Mouse (Mus musculus): ENCODE results near the gene Cdk14. TPM values are rescaled to one million over a fixed set of nuclear protein-coding genes. Genes with fewer than 3 reads are reported as not detected.

Cdk14 gene
- polyA plus RNA-seq, 1 experiment, result 14.8 TPM

GRCm38 (mm10) chr5:5226966-5227365 is 193.1 kb downstream of the Cdk14 start:
- Histone ChIP-seq H3K9ac (ENCODE audit: low read depth, poor library complexity, severe bottlenecking) (no peak overlapping the region), H3K36me3 (ENCODE audit: control insufficient read depth, insufficient read depth, low read length, poor library complexity, severe bottlenecking) (no peaks in the 10 kb centered on the region), H3K27me3 (ENCODE audit: control insufficient read depth, insufficient read depth, low read length, poor library complexity, severe bottlenecking) (no peaks in the 10 kb centered on the region), H3K4me3 (ENCODE audit: low read depth, low read length) (no peak overlapping the region), H3K27ac (ENCODE audit: insufficient read depth, low read length) (no peak overlapping the region), H3K9me3 (replicated peaks; ENCODE audit: control insufficient read depth, insufficient read depth, low read length, poor library complexity, severe bottlenecking) (no peaks in the 10 kb centered on the region), H3K4me1 (ENCODE audit: control insufficient read depth, insufficient read depth, low read length) (no peaks in the 10 kb centered on the region)
- TF ChIP-seq POLR2A (IDR thresholded peaks at IDR 0.05; ENCODE audit: insufficient read depth, low read length), result no peak
- no peak for TF ChIP-seq EP300 (IDR thresholded peaks at IDR 0.05; ENCODE audit: insufficient read depth, low read depth, low read length)
- TF ChIP-seq CTCF (IDR thresholded peaks at IDR 0.05; ENCODE audit: low read depth, low read length), result no peak

GRCm38 (mm10) chr5:5211780-5212135 is 208.4 kb downstream of the Cdk14 start:
- no peaks in the 10 kb centered on the region for H3K27me3 ChIP-seq (ENCODE audit: control insufficient read depth, insufficient read depth, low read length, poor library complexity, severe bottlenecking)
- no peak overlapping the region for H3K27ac ChIP-seq (ENCODE audit: insufficient read depth, low read length)
- no peak overlapping the region for H3K4me3 ChIP-seq (ENCODE audit: low read depth, low read length)
- no peaks in the 10 kb centered on the region for H3K4me1 ChIP-seq (ENCODE audit: control insufficient read depth, insufficient read depth, low read length)
- no peaks in the 10 kb centered on the region for H3K9me3 ChIP-seq (replicated peaks; ENCODE audit: control insufficient read depth, insufficient read depth, low read length, poor library complexity, severe bottlenecking)
- H3K9ac ChIP-seq (ENCODE audit: low read depth, poor library complexity, severe bottlenecking), result no peak overlapping the region
- TF ChIP-seq POLR2A (IDR thresholded peaks at IDR 0.05; ENCODE audit: insufficient read depth, low read length), result no peak
- no peak for TF ChIP-seq CTCF (IDR thresholded peaks at IDR 0.05; ENCODE audit: low read depth, low read length)
- TF ChIP-seq EP300 (IDR thresholded peaks at IDR 0.05; ENCODE audit: insufficient read depth, low read depth, low read length), result no peak
- H3K36me3 ChIP-seq (ENCODE audit: control insufficient read depth, insufficient read depth, low read length, poor library complexity, severe bottlenecking), result no peaks in the 10 kb centered on the region

GRCm38 (mm10) chr5:5211034-5211779 is 208.9 kb downstream of the Cdk14 start:
- TF ChIP-seq CTCF (IDR thresholded peaks at IDR 0.05; ENCODE audit: low read depth, low read length) (no peak), EP300 (IDR thresholded peaks at IDR 0.05; ENCODE audit: insufficient read depth, low read depth, low read length) (no peak), POLR2A (IDR thresholded peaks at IDR 0.05; ENCODE audit: insufficient read depth, low read length) (no peak)
- no peak overlapping the region for H3K27ac ChIP-seq (ENCODE audit: insufficient read depth, low read length)

GRCm38 (mm10) chr5:5208016-5208415 is 212.1 kb downstream of the Cdk14 start:
- Histone ChIP-seq H3K27ac (ENCODE audit: insufficient read depth, low read length) (no peak overlapping the region), H3K27me3 (ENCODE audit: control insufficient read depth, insufficient read depth, low read length, poor library complexity, severe bottlenecking) (no peaks in the 10 kb centered on the region), H3K36me3 (ENCODE audit: control insufficient read depth, insufficient read depth, low read length, poor library complexity, severe bottlenecking) (no peaks in the 10 kb centered on the region), H3K9ac (ENCODE audit: low read depth, poor library complexity, severe bottlenecking) (no peak overlapping the region), H3K4me3 (ENCODE audit: low read depth, low read length) (no peak overlapping the region), H3K4me1 (ENCODE audit: control insufficient read depth, insufficient read depth, low read length) (no peaks in the 10 kb centered on the region), H3K9me3 (replicated peaks; ENCODE audit: control insufficient read depth, insufficient read depth, low read length, poor library complexity, severe bottlenecking) (no peaks in the 10 kb centered on the region)
- TF ChIP-seq EP300 (IDR thresholded peaks at IDR 0.05; ENCODE audit: insufficient read depth, low read depth, low read length), result no peak
- TF ChIP-seq CTCF (IDR thresholded peaks at IDR 0.05; ENCODE audit: low read depth, low read length), result no peak
- no peak for TF ChIP-seq POLR2A (IDR thresholded peaks at IDR 0.05; ENCODE audit: insufficient read depth, low read length)

More at GRCm38 (mm10) chr5:5211034-5211779, 208.9 kb downstream of the Cdk14 start:
- H3K4me3 ChIP-seq (ENCODE audit: low read depth, low read length), result no peak overlapping the region
- H3K4me1 ChIP-seq (ENCODE audit: control insufficient read depth, insufficient read depth, low read length), result no peaks in the 10 kb centered on the region
- no peaks in the 10 kb centered on the region for H3K27me3 ChIP-seq (ENCODE audit: control insufficient read depth, insufficient read depth, low read length, poor library complexity, severe bottlenecking)
- H3K9me3 ChIP-seq (replicated peaks; ENCODE audit: control insufficient read depth, insufficient read depth, low read length, poor library complexity, severe bottlenecking), result no peaks in the 10 kb centered on the region
- H3K9ac ChIP-seq (ENCODE audit: low read depth, poor library complexity, severe bottlenecking), result no peak overlapping the region
- H3K36me3 ChIP-seq (ENCODE audit: control insufficient read depth, insufficient read depth, low read length, poor library complexity, severe bottlenecking), result no peaks in the 10 kb centered on the region

DNA sequence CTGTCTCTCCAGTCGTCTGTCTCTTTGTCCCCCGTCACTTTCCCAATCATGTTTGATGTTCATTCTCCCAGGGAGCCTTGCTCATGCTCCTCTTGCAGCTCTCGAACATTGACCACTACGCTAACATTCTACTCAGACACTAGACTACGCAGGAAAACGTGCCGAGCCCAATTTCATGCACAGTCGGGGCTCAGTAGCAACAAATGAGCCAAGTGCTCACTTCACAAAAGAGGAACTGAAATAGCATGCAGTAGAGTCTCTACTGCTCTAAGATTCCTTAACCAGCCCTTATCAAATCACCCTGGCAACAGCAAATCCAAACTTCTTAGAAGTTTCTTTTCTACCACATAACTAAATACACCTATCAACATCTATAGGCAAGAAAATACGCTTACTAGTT is 214.1 kb downstream of the Cdk14 start:
- no peaks in the 10 kb centered on the region for H3K27me3 ChIP-seq (ENCODE audit: control insufficient read depth, insufficient read depth, low read length, poor library complexity, severe bottlenecking)
- no peaks in the 10 kb centered on the region for H3K9me3 ChIP-seq (replicated peaks; ENCODE audit: control insufficient read depth, insufficient read depth, low read length, poor library complexity, severe bottlenecking)
- H3K27ac ChIP-seq (ENCODE audit: insufficient read depth, low read length), result no peak overlapping the region
- no peak overlapping the region for H3K4me3 ChIP-seq (ENCODE audit: low read depth, low read length)
- H3K9ac ChIP-seq (ENCODE audit: low read depth, poor library complexity, severe bottlenecking), result no peak overlapping the region
- no peaks in the 10 kb centered on the region for H3K4me1 ChIP-seq (ENCODE audit: control insufficient read depth, insufficient read depth, low read length)
- H3K36me3 ChIP-seq (ENCODE audit: control insufficient read depth, insufficient read depth, low read length, poor library complexity, severe bottlenecking), result no peaks in the 10 kb centered on the region
- TF ChIP-seq POLR2A (IDR thresholded peaks at IDR 0.05; ENCODE audit: insufficient read depth, low read length), result no peak
- TF ChIP-seq EP300 (IDR thresholded peaks at IDR 0.05; ENCODE audit: insufficient read depth, low read depth, low read length), result no peak
- TF ChIP-seq CTCF (IDR thresholded peaks at IDR 0.05; ENCODE audit: low read depth, low read length), result no peak

DNA sequence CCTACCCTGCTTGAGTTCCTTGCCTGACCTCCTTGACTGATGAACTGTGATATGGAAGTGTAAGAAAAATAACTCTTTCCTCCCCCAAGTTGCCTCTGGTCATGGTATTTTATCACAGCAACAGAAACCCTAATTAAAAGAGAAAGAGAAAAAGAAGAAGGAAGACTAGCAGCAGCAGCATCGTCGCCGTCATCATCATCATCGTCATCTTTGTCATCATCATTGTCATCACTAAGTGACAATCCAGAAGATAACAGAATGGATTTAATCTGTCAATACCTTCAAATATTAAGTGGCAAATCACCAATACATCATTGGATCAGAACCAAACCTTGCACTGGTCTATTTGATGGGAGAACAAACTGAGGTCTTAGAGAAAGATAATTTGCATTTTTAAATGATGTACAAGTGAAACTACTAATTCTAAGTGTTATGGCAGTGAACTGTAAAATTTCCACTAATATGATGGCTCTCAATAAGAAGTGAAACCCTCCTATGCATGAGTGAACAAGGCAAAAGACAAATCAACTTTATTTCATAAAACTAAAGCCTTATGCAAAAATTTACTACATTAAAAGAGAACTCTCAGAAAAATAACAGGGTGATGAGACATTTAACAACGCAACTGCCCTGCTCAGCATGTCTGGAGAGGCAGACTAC is 225.4 kb downstream of the Cdk14 start:
- H3K4me1 ChIP-seq (ENCODE audit: control insufficient read depth, insufficient read depth, low read length), result no peaks in the 10 kb centered on the region
- H3K36me3 ChIP-seq (ENCODE audit: control insufficient read depth, insufficient read depth, low read length, poor library complexity, severe bottlenecking), result no peaks in the 10 kb centered on the region
- no peaks in the 10 kb centered on the region; the same call in 1 of the 2 replicates for H3K27me3 ChIP-seq (ENCODE audit: control insufficient read depth, insufficient read depth, low read length, poor library complexity, severe bottlenecking)
- TF ChIP-seq POLR2A (IDR thresholded peaks at IDR 0.05; ENCODE audit: insufficient read depth, low read length) (no peak), CTCF (IDR thresholded peaks at IDR 0.05; ENCODE audit: low read depth, low read length) (no peak), EP300 (IDR thresholded peaks at IDR 0.05; ENCODE audit: insufficient read depth, low read depth, low read length) (no peak)
- H3K9ac ChIP-seq (ENCODE audit: low read depth, poor library complexity, severe bottlenecking), result no peak overlapping the region
- H3K9me3 ChIP-seq (replicated peaks; ENCODE audit: control insufficient read depth, insufficient read depth, low read length, poor library complexity, severe bottlenecking), result no peaks in the 10 kb centered on the region
- H3K27ac ChIP-seq (ENCODE audit: insufficient read depth, low read length), result no peak overlapping the region
- no peak overlapping the region for H3K4me3 ChIP-seq (ENCODE audit: low read depth, low read length)
